Mouse (Mus musculus) layer of hippocampus, adult 2 months (tissue): Measurements from ENCODE around the gene Vmn1r85. TPM values are rescaled to one million over a fixed set of nuclear protein-coding genes. Genes with fewer than 3 reads are reported as not detected.

Experiments used
- DNase-seq, 2 experiments: peaks; one replicate each; pipeline ENCODE4 v3.0.0; 2022; ENCODE audit warnings: low spot score in 2 of 2
- H3K27ac ChIP-seq: fragments of 200-600 bp; 2 replicates; pipeline ENCODE4 v1.8.1; 2022
- H3K4me3 ChIP-seq: fragments of 200-600 bp; 2 replicates; pipeline ENCODE4 v1.8.1; 2022; ENCODE audit warnings: mild to moderate bottlenecking
- CTCF ChIP-seq: fragments of 200-600 bp; conservative IDR thresholded peaks from 2 replicates; pipeline ENCODE4 v1.8.1; 2022; ENCODE audit warnings: antibody characterized with exemption, mild to moderate bottlenecking, moderate library complexity
- total RNA-seq, 2 experiments: library from RNA; stranded (reverse); gene quantifications; 2 replicates each; pipeline ENCODE4 v1.2.3; 2021

Vmn1r85 gene
- total RNA-seq, 2 experiments from 2014 or later = not detected

DNA sequence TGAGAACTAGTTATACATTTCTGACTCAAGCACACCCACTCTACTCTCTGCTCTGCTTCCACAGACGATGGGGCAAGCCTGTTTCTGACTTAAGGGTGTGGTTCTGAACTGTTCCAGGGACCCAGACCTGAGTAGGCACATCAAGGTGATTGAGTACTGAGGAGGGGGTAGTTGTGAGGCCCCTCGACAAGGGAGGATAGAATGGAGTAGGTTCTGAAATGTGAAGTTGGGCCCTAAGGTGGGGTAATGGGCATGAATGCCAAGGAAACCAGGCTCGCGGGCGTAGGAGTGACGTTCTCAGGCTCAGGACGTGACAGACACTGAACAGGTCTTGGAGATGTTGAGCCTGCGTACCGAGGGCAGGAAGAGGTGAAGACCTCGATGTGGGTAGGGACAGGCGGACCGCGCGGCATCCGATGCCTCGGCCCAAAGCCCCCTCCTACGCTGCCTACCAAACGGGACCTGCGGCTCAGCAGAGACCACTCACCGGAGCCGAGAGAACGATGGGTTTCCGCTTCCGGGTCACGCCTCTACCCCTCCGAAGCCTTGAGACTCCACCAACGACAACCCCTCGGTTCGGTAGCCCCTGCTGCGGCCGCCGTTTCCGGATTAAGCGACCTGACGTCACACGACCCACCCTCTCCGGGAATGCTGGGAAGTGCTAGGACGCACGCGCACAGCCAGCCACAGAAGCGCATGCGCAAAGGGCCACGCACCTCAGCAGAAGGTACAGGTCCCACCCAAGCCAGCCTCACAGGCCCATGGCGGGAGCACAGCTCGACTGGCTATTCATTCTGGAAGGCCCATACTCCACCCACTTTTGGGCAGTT lies 60.6 kb downstream of the Vmn1r85 start, which contains the start of gene Chmp2a:
Gene Chmp2a, minus strand, starts transcription at position 660 of the 830 bp plus-strand sequence.
- peak; percentile 99 for DNase-seq
- peak within 1 kb of the TSS; percentile 70 for H3K4me3 ChIP-seq
- TF ChIP-seq CTCF = no peak
- H3K27ac ChIP-seq = peak within 1 kb of the TSS; percentile 91

DNA sequence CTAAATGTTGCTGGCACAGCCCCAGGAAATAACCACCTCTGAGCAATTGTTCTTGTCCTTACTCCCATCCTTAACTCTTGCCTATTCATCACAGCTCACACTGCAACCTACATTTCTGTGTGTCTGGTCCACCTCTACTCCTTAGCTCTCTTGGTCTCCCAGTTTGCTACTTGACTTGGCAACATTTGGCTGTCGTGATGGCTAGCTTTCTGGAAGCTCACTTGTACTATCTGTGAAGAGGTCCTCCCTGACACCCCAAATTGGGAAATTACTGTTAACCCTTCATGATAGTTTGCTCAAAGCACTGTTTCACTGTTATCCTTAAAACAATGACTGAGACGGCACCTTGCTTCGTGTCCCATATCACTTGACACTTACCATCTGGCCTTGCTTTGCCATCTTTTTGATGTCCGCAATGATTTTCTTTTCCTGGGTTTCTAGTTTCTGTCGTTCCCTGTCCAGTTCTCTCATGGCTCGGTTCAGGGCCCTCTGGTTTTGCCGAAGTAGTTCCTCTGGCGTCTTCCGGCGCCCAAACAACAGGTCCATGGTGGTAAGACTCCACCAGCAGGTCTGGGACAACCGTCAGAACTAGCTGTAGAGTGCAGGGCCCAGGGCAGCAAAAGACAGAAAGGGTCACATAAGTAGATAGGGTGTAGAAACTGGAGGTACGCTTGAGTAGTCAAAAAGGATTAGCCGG lies 61.4 kb downstream of the Vmn1r85 start:
- Histone ChIP-seq H3K4me3 (peak overlapping the region; percentile 70), H3K27ac (peak overlapping the region; percentile 91)
- TF ChIP-seq CTCF = no peak
- DNase-seq = no peak

Other genes starting within 250 kb of the Vmn1r85 start
- 1 to 10 TPM; 6.7 to 6.8 TPM for gene Zfp128, start 214.0 kb downstream of the Vmn1r85 start, total RNA-seq
- gene Zscan22, start 197.4 kb downstream of the Vmn1r85 start, total RNA-seq = 10 to 100 TPM; 13.9 to 17.7 TPM
- gene Rps5, start 172.9 kb downstream of the Vmn1r85 start, total RNA-seq = 100 to 1,000 TPM; 401 to 427 TPM
- 1 to 10 TPM in 1 of 2 experiments, under 1 TPM in 1; 0.64 to 1.2 TPM for gene Rnf225, start 167.8 kb downstream of the Vmn1r85 start, total RNA-seq
- gene Zfp324, start 129.3 kb downstream of the Vmn1r85 start, total RNA-seq = 10 to 100 TPM; 11.0 to 11.4 TPM
- gene Zfp446, start 117.3 kb downstream of the Vmn1r85 start, total RNA-seq = 10 to 100 TPM in 1 of 2 experiments, 1 to 10 TPM in 1; 8.7 to 11.5 TPM
- gene Slc27a5, start 97.0 kb downstream of the Vmn1r85 start, total RNA-seq = under 1 TPM; 0.15 to 0.22 TPM
- gene Trim28, start 96.1 kb downstream of the Vmn1r85 start, total RNA-seq = 100 to 1,000 TPM; 238 to 253 TPM
- gene Zbtb45, start 85.1 kb downstream of the Vmn1r85 start, total RNA-seq = 10 to 100 TPM; 32.9 to 34.8 TPM
- gene Chmp2a, start 60.4 kb downstream of the Vmn1r85 start, total RNA-seq = 100 to 1,000 TPM; 133 to 141 TPM
- gene Ube2m, start 56.9 kb downstream of the Vmn1r85 start, total RNA-seq = 100 to 1,000 TPM; 190 to 199 TPM
- 10 to 100 TPM; 15.7 to 17.8 TPM for gene Mzf1, start 40.4 kb downstream of the Vmn1r85 start, total RNA-seq
- gene Vmn1r86, start 24.7 kb upstream of the Vmn1r85 start, total RNA-seq = not detected
- not detected for gene Vmn1r87, start 45.0 kb upstream of the Vmn1r85 start, total RNA-seq
- gene Vmn1r88, start 64.4 kb upstream of the Vmn1r85 start, total RNA-seq = under 1 TPM; 0.15 to 0.17 TPM
- gene Vmn1r89, start 117.8 kb upstream of the Vmn1r85 start, total RNA-seq = not detected
- 1 to 10 TPM; 6.3 to 9.1 TPM for gene Lig1, start 182.1 kb upstream of the Vmn1r85 start, total RNA-seq
- 10 to 100 TPM; 16.4 to 16.7 TPM for gene Zswim9, start 183.5 kb upstream of the Vmn1r85 start, total RNA-seq
- gene Pla2g4c, start 229.5 kb upstream of the Vmn1r85 start, total RNA-seq = under 1 TPM in 1 of 2 experiments, not detected in 1; 0.44 TPM